Mouse (Mus musculus) embryonic fibroblast, embryonic 13.5 days (primary cell): ENCODE results near the gene Kif2c.

Experiments used
- CTCF ChIP-seq: IDR thresholded peaks from 2 replicates; pipeline ENCODE4 v1.5.1; 2011; ENCODE audit warnings: mild to moderate bottlenecking, control low read depth, low read length, moderate library complexity, borderline replicate concordance; ENCODE audit not compliant: insufficient read depth
- POLR2A ChIP-seq: IDR thresholded peaks from 2 replicates; pipeline ENCODE4 v1.6.1; 2011; ENCODE audit warnings: low read depth, mild to moderate bottlenecking, control low read depth, low read length, moderate library complexity

- no peak for TF ChIP-seq CTCF
- no peak for TF ChIP-seq POLR2A
Measured at GRCm38 (mm10) chr4:117190660-117191059, 8.2 kb upstream of the Kif2c start.
